Mouse (Mus musculus) adipocyte (in vitro differentiated cells): Measurements from ENCODE around the gene Spns3.

Experiments used
- DNase-seq: peaks from one replicate; pipeline ENCODE4 v3.0.0-alpha.2; 2016; ENCODE audit warnings: low spot score

Spns3 gene

DNA sequence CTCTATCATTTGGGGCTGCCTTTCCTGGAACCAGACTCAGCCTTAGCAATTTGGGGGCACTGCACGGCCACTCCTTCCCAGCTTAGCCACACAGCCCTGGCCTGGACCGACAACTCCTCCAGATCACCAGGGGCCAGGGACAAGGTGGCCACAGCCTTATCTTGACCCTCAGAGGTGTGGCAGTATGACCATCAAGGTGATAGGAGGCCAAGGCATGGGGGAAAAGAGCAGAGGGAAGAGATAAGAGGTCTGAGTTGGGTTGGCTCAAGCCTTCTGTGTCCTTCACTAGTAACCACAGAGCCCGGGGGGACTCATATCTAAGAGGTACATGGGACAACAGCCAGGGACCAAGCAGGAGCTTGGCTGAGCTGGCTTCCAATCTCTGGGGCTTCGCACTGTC, 68.4 kb downstream of the Spns3 start:
- DNase-seq = no peak

- no peak for DNase-seq
Measured at GRCm38 (mm10) chr11:72481313-72481712, 69.0 kb downstream of the Spns3 start.

- DNase-seq = no peak
Measured at GRCm38 (mm10) chr11:72479499-72479898, 70.8 kb downstream of the Spns3 start.

- DNase-seq = peak; percentile 54
Measured at GRCm38 (mm10) chr11:72478228-72478627, 72.1 kb downstream of the Spns3 start.

DNA sequence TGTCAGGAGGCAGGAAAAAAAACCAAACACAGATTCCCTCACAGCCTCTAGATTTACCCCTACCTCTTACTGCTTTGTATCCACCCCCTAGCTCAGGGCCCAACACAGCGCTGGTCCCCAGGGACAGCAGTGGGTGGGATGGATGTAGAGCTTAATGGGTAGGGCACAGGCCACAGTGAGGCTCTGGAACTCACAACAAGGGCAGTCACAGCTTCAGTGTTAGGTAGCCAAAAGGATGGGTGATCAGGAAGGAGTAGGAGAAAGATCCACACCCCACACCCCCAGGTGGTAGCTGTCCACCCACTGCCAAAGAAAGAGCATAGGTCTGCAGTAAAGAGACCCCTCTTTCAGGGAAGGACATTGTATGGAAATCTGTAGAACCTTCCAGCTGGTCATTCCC, 72.7 kb downstream of the Spns3 start:
- no peak for DNase-seq

GRCm38 (mm10) chr11:72477182-72477581, 73.1 kb downstream of the Spns3 start:
- no peak for DNase-seq

DNA sequence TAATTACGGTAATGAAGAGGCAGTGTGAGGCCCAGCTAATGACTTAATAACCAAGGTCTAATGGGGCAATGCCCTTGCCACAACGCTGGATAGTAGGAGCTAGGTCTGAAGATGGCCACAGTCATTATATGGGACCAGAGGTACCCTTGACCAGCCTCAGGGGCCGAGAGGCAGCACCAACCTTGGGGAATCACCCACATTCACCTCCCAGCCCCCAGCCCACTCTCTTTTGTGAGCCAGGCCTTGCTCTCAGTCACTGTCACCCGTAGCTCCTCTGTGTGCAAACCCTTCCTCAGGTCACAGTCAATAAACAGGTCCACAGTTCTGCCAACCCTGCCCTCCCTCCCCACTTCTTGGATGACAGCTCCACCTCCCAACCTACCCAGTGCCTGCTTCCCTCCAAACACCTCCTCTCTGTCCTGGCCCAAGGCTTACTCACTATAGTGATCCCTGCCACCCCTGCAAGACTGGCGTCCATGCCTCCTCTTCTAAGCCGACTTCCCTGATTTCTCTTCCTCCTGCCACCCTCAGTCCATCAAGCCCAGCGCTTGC, 74.2 kb downstream of the Spns3 start:
- DNase-seq = no peak

GRCm38 (mm10) chr11:72475408-72475807, 74.9 kb downstream of the Spns3 start:
- no peak for DNase-seq

GRCm38 (mm10) chr11:72474926-72475325, 75.4 kb downstream of the Spns3 start:
- DNase-seq = peak; percentile 56

DNA sequence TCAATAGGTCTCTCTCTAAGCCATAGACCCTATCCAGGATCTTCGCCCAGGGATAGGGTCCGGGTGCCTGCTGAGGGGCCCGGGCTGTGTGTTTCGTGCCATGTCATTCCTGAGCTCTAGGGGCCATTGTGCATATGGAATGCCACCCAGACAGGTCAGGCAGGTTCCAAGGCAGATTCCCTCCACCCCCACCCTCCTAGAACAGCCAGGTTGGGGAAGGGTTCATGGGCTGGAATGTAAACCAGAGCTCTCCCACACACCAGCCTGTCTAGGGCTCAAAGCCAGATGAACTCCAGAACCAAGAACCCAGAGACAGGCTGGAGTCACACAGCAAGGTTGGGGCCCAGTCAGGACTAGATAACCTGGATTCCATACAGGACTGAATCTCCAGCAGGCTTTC, 76.8 kb downstream of the Spns3 start:
- DNase-seq = no peak

DNA sequence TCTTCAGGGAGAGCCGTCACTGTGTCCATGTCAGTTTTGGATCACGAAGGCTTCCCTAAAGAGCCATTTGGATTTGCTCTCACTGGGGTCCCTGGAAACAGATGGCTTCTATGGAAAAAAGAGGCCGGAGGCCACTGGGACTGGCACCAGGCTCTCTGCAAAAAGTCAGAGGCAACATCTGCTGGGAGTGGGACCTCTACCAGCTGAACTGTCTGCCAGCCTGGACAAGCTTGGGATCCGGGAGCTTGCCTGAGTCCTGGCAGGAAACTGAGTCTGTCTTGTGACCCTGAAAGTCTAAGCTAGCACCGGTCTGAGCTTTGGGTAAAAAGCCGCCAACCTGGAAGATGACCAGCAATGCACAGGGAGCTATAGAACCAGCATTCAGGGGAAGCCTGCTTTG, 78.9 kb downstream of the Spns3 start:
- DNase-seq = peak; percentile 70

GRCm38 (mm10) chr11:72470004-72470403, 80.3 kb downstream of the Spns3 start:
- no peak for DNase-seq

GRCm38 (mm10) chr11:72469217-72469616, 81.1 kb downstream of the Spns3 start:
- DNase-seq = peak; percentile 39

- DNase-seq = no peak
Measured at GRCm38 (mm10) chr11:72468525-72468924, 81.8 kb downstream of the Spns3 start.

- no peak for DNase-seq
Measured at GRCm38 (mm10) chr11:72466694-72467507, 83.4 kb downstream of the Spns3 start.

GRCm38 (mm10) chr11:72465978-72466693, 84.2 kb downstream of the Spns3 start:
- no peak for DNase-seq

DNA sequence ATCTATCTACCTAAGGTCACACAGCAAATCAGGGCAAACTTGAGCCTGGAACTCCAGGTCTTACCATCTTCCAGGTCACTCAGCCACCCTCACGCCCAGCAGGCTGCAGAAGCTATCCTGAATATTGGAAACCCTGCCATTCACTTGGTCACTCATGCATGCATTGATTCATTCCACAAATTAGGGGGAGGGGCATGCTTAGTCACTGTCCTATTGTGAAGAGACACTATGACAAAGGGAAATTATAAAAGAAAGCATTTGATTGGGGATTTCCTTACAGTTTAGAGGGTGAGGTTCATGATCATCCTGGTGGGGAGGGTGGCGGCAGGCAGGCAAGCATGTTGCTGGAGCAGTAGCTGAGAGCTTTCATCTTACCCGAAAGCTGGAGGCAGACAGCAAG, 85.5 kb downstream of the Spns3 start:
- DNase-seq = no peak

DNA sequence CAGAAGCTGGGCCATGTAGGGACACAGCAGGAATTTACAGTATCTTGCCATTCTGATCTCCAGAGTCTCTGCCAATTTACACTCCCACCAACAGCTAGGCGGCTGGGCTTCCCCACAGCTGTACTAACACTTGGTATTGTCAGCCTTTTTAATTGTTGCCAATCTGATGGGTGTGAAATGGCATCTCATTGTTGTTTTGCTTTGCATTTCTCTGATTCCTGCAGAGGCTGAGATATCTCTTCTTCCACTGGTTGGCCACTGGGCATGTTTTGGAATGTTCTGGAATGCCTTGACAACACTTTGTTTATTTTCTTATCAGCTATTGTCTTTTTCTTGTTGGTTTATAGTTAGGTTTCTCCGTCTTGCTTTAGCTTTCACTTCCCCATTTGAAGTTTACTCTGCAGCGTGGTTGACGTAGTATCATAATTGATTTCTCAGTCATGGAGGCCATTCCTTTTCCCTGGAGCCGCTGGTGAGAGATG, 88.8 kb downstream of the Spns3 start:
- peak; percentile 60 for DNase-seq

DNA sequence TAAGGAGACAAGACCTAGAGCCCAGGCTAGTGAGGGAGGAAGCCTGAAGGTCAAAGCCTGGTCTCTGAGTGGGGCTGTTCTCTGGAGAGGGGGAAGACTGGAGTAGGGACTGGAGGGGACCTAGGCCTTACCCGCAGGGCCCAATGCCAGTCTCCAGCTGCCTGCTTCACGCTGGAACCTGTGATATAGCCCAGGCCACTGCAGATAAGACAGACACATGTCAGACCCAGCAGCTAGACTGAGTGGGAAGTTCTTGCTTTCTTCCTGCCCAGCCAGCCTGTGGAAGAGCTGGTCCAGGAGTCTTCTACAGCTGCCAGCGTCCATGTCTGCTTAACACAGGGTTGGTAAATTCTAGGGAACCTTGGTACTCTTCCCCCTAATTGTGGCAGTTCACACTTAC, 91.8 kb downstream of the Spns3 start:
- no peak for DNase-seq

DNA sequence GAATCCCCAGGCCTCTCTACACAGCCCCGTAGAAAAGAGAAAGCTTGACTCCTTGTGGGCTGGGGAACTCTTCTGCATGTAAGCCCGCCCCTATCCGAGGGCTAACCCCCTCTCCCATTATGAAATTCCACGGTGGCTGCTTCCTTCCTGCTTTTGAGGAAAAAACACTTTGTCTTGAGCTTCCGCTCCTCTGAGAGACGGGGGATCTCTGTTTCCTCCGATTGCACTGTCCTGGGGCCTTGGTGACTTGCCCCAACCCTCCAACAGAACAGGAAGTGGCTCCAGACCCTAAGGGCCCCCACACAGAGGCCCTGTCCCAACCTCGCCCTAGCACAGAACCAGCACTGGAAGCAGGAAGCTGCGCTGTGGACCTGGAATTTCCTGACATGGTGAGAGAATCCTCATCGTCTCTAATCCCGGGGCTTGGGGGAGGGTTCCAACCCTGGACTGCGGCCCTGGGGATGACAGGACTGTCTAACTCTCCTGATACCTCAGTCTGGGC, 92.3 kb downstream of the Spns3 start:
- no peak for DNase-seq

DNA sequence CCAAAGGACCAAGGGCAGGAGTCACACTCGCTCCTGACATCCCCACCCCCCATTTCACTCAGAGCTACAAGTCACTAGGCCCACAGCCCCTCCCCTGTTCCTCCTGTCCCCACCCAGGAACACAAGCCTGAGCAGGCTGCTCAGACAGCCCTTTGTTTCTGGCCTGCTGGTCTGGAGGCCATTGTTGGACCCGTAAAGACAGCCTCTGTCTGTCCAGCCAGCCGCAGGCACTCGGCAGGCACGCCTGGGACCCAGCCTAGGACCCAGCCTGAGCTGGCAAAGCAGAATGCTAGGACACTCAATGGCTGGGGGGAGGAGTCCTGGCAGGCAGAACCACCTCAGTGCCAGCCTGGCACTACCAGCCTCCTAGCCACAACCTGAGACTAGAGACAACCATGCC, 94.6 kb downstream of the Spns3 start:
- no peak for DNase-seq

GRCm38 (mm10) chr11:72453105-72453953, 97.0 kb downstream of the Spns3 start:
- DNase-seq = no peak
